Mouse (Mus musculus) central nervous system, embryonic 14 days (tissue): ENCODE data around the gene Olfr1102. TPM values are rescaled to one million over a fixed set of nuclear protein-coding genes. Genes with fewer than 3 reads are reported as not detected.

Source experiments
- polyA plus RNA-seq: library from polyadenylated mRNA; depleted of rRNA; stranded (reverse); fragments of >200 nt; gene quantifications from 2 replicates; pipeline ENCODE4 v1.2.3, GENCODE M21; 2012; rRNA removed

Olfr1102 gene
- not detected in 2 replicates for polyA plus RNA-seq

GRCm38 (mm10) chr2:86998098-86998497 lies at the start of gene Olfr1102:
TSS of gene Olfr1102 (plus strand) at chr2:86998398.

GRCm38 (mm10) chr2:86960593-86960992 lies 37.6 kb upstream of the Olfr1102 start, which contains the start of gene Olfr1099:
TSS of gene Olfr1099 (minus strand) at chr2:86960693.

GRCm38 (mm10) chr2:86979854-86980253 lies 18.3 kb upstream of the Olfr1102 start, which contains the start of gene Olfr1100:
TSS of gene Olfr1100 (minus strand) at chr2:86979954.

GRCm38 (mm10) chr2:86991121-86991520 lies 7.1 kb upstream of the Olfr1102 start, which contains the start of gene Olfr1101:
TSS of gene Olfr1101 (minus strand) at chr2:86991221.

GRCm38 (mm10) chr2:87026980-87027379 lies 28.8 kb downstream of the Olfr1102 start, which contains the start of gene Olfr1104:
TSS of gene Olfr1104 (minus strand) at chr2:87027080.

GRCm38 (mm10) chr2:87036431-87036830 lies 38.2 kb downstream of the Olfr1102 start, which contains the start of gene Olfr1105:
TSS of gene Olfr1105 (minus strand) at chr2:87036531.

GRCm38 (mm10) chr2:87052173-87052572 lies 54.0 kb downstream of the Olfr1102 start, which contains the start of gene Olfr1106:
TSS of gene Olfr1106 (minus strand) at chr2:87052273.

Other genes with a start within 250 kb of the Olfr1102 start
- not detected in 2 replicates for gene Olfr1090, start 239.4 kb upstream of the Olfr1102 start, polyA plus RNA-seq
- gene Olfr1093, start 215.9 kb upstream of the Olfr1102 start, polyA plus RNA-seq: not detected in 2 replicates
- not detected in 2 replicates for gene Olfr141, start 188.4 kb upstream of the Olfr1102 start, polyA plus RNA-seq
- not detected in 2 replicates for gene Olfr1094, start 173.7 kb upstream of the Olfr1102 start, polyA plus RNA-seq
- not detected in 2 replicates for gene Olfr1095, start 146.7 kb upstream of the Olfr1102 start, polyA plus RNA-seq
- gene Gm13723, start 123.6 kb upstream of the Olfr1102 start, polyA plus RNA-seq: not detected in 2 replicates
- not detected in 2 replicates for gene Olfr1097, start 106.2 kb upstream of the Olfr1102 start, polyA plus RNA-seq
- not detected in 2 replicates for gene Olfr1098, start 73.9 kb upstream of the Olfr1102 start, polyA plus RNA-seq
- not detected in 2 replicates for gene Olfr1099, start 37.7 kb upstream of the Olfr1102 start, polyA plus RNA-seq
- not detected in 2 replicates for gene Olfr1100, start 18.4 kb upstream of the Olfr1102 start, polyA plus RNA-seq
- gene Olfr1101, start 7.2 kb upstream of the Olfr1102 start, polyA plus RNA-seq: not detected in 2 replicates
- gene Olfr1104, start 28.7 kb downstream of the Olfr1102 start, polyA plus RNA-seq: not detected in 2 replicates
- not detected in 2 replicates for gene Olfr1105, start 38.1 kb downstream of the Olfr1102 start, polyA plus RNA-seq
- not detected in 2 replicates for gene Olfr1106, start 53.9 kb downstream of the Olfr1102 start, polyA plus RNA-seq
- gene Olfr1107, start 77.4 kb downstream of the Olfr1102 start, polyA plus RNA-seq: not detected in 2 replicates
- gene Olfr1109, start 97.6 kb downstream of the Olfr1102 start, polyA plus RNA-seq: not detected in 2 replicates
- not detected in 2 replicates for gene Olfr259, start 116.2 kb downstream of the Olfr1102 start, polyA plus RNA-seq
- not detected in 2 replicates for gene Olfr1110, start 141.9 kb downstream of the Olfr1102 start, polyA plus RNA-seq
- gene Olfr1111, start 154.2 kb downstream of the Olfr1102 start, polyA plus RNA-seq: not detected in 2 replicates
- not detected in 2 replicates for gene Olfr1112, start 189.4 kb downstream of the Olfr1102 start, polyA plus RNA-seq
- gene Olfr1113, start 210.6 kb downstream of the Olfr1102 start, polyA plus RNA-seq: not detected in 2 replicates
- not detected in 2 replicates for gene Olfr1115, start 249.6 kb downstream of the Olfr1102 start, polyA plus RNA-seq